8 mouse cellular contexts compared by ENCODE assay signal in the genomic region with DNA sequence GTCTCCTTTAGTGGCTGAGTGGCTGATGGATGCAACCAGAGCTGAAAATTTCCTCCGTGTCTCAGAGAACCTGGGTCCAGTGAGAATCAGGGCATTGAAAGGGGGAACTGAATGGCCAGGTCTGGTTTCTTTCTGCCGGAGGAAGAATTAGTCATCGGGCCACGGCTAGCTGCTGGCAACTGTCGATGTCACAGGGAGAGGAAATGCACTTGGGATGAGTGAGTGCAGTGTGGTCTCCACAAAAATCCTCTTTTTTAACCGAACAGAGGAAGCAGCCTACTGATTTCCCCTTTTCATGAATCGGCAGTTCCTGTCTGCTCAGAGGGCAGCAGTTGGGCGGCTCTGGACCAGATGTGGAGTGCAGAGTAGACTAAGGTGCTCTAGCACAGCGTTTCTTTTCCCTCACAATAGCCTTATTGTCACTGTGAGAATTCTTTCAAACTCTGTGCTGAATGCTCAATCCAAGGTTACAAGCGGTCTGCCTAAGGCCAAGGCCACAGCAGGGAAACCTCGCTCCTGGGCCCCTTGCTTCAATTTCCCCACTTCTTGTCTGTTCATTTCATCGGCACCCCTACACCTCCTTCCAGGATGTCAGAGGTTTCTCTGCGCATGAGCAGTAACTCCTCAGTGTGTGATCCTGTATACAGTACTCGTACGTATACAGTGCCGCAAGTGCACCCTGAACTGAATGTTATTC. TPM values are rescaled to one million over a fixed set of nuclear protein-coding genes. Genes with fewer than 3 reads are reported as not detected.
DNase-seq lines count a peak whose midpoint lies in the region; ATAC-seq and TF ChIP-seq lines count a peak whose summit lies in the region.

No protein-coding gene starts in this region.

- no peaks in the 10 kb centered on the region for H3K36me3 ChIP-seq in G1E (replicated peaks)
- H3K36me3 ChIP-seq in embryonic facial prominence, embryonic 14.5 days (ENCODE audit: control insufficient read depth, insufficient read depth, low read length), result no peaks in the 10 kb centered on the region
- H3K36me3 ChIP-seq in limb, embryonic 12.5 days, result no peaks in the 10 kb centered on the region

- H3K4me2 ChIP-seq in embryonic facial prominence, embryonic 14.5 days (ENCODE audit: low read depth, low read length), result peak overlapping the region; percentile 42
- H3K4me2 ChIP-seq in limb, embryonic 12.5 days, result peak overlapping the region; percentile 30

- peak; percentile 23 for DNase-seq in embryo, embryonic 10 days (ENCODE audit: low spot score)
- DNase-seq in embryo, embryonic 9.5 days (ENCODE audit: extremely low spot score), result no peak
- no peak for DNase-seq in G1E (ENCODE audit: low spot score)
- peak; percentile 56 for DNase-seq in embryonic facial prominence, embryonic 14.5 days (ENCODE audit: low spot score)
- peak; percentile 35 to 47 for DNase-seq in heart, postnatal 14 days
- peak; percentile 61 to 71 for DNase-seq in monocyte, adult 2 months (ENCODE audit: low read depth in 1 of 2, low spot score in 2 of 2)
- no peak for DNase-seq in ovary, postnatal 36 days (ENCODE audit: low spot score)

- peaks cover 9% of the 10 kb centered on the region for H3K4me1 ChIP-seq in G1E (ENCODE audit: insufficient read depth, low read depth, low read length)
- H3K4me1 ChIP-seq in embryonic facial prominence, embryonic 14.5 days (ENCODE audit: control insufficient read depth, insufficient read depth, low read length), result peaks cover 25% of the 10 kb centered on the region
- peaks cover 41% of the 10 kb centered on the region for H3K4me1 ChIP-seq in limb, embryonic 12.5 days (replicated peaks)

- 20% methylated on average over 16 of the region's 16 CpGs for WGBS in embryonic facial prominence, embryonic 14.5 days
- 35% methylated on average over 16 of the region's 16 CpGs for WGBS in limb, embryonic 12.5 days

- no peaks in the 10 kb centered on the region for H3K9me3 ChIP-seq in G1E (replicated peaks)
- peaks cover 8% of the 10 kb centered on the region; the same call in 1 of the 2 replicates for H3K9me3 ChIP-seq in embryonic facial prominence, embryonic 14.5 days (ENCODE audit: control insufficient read depth, low read length)
- H3K9me3 ChIP-seq in limb, embryonic 12.5 days, result peaks cover 6% of the 10 kb centered on the region; the same call in 1 of the 2 replicates

- intact Hi-C loops in heart, postnatal 14 days (cut with DNase I), result no loop called here

- TF ChIP-seq CTCF in G1E (IDR thresholded peaks at IDR 0.05; ENCODE audit: low read depth, low read length), result no peak

- H3K4me3 ChIP-seq in G1E (ENCODE audit: low read depth, low read length), result no peak overlapping the region
- peak overlapping the region; percentile 3; the same call in 1 of the 2 replicates for H3K4me3 ChIP-seq in embryonic facial prominence, embryonic 14.5 days (ENCODE audit: low read depth, low read length)
- no peak overlapping the region for H3K4me3 ChIP-seq in limb, embryonic 12.5 days (replicated peaks)

- peak; percentile 51 for ATAC-seq in G1E (ENCODE audit: extremely low read depth, insufficient number of reproducible peaks, low FRiP score, poor library complexity, severe bottlenecking)
- ATAC-seq in embryonic facial prominence, embryonic 14.5 days (ENCODE audit: low read depth), result peak; percentile 77; the same call in 1 of the 2 replicates
- ATAC-seq in limb, embryonic 12.5 days (ENCODE audit: insufficient number of reproducible peaks, insufficient read depth, low FRiP score, low TSS enrichment, low read depth), result 0 out of 2 replicates have a peak, but pooled peaks have one; percentile 16

- H3K9ac ChIP-seq in embryonic facial prominence, embryonic 14.5 days (ENCODE audit: low read depth, low read length), result 0 out of 2 replicates have a peak overlapping the region, but pooled peaks have one; percentile 26
- H3K9ac ChIP-seq in limb, embryonic 12.5 days (replicated peaks), result 0 out of 2 replicates have a peak overlapping the region, but pooled peaks have one; percentile 27

- H3K27me3 ChIP-seq in G1E (ENCODE audit: insufficient read depth, low read length), result peaks cover 34% of the 10 kb centered on the region
- no peaks in the 10 kb centered on the region for H3K27me3 ChIP-seq in embryonic facial prominence, embryonic 14.5 days (replicated peaks; ENCODE audit: control insufficient read depth, insufficient read depth, low read length)
- 0 out of 2 replicates have a peak, but pooled peaks cover 3% of the 10 kb centered on the region for H3K27me3 ChIP-seq in limb, embryonic 12.5 days

- peak overlapping the region; percentile 24; the same call in 1 of the 2 replicates for H3K27ac ChIP-seq in embryonic facial prominence, embryonic 14.5 days (replicated peaks; ENCODE audit: low read depth, low read length)
- peak overlapping the region; percentile 80 for H3K27ac ChIP-seq in limb, embryonic 12.5 days

RNA-seq across cellular contexts. Expression of a gene that starts 54.1 kb away (rescaled TPM):
- total RNA-seq in G1E (2014; fragmentation: Nextera tagmentation) (1.1 and 1.7 TPM in 2 replicates), G1E (2017) (2.3 and 2.9 TPM in 2 replicates)
- polyA plus RNA-seq in G1E (2012), result 2.2 and 2.3 TPM in 2 replicates
- 47.1 and 53.6 TPM in 2 replicates for polyA plus RNA-seq in embryonic facial prominence, embryonic 14.5 days (2014; fragmentation: Nextera tagmentation; extraction: Ambion mirVana)
- 10 to 100 TPM; 58.3 to 72.6 TPM for total RNA-seq in heart, postnatal 14 days (2021)
- 88.7 and 98.6 TPM in 2 replicates for polyA plus RNA-seq in limb, embryonic 12.5 days (2016; fragmentation: Nextera tagmentation; extraction: Ambion mirVana)

Comparison
In these comparisons a context has a peak if more than half of its experiments do, and no peak if none do; other contexts are left out.
1. DNase-seq: peak in embryo, embryonic 10 days (single experiment), embryonic facial prominence, embryonic 14.5 days (single experiment), heart, postnatal 14 days (2 of 2) and monocyte, adult 2 months (2 of 2); none in embryo, embryonic 9.5 days (single experiment), G1E (single experiment) and ovary, postnatal 36 days (single experiment).
2. ATAC-seq: peak in every context shown above with its lines; median percentile 77 in embryonic facial prominence, embryonic 14.5 days; 51 in G1E; 16 in limb, embryonic 12.5 days.
3. RNA of a gene that starts 54.1 kb away (polyA plus RNA-seq): 88.7 to 98.6 TPM in limb, embryonic 12.5 days and 47.1 to 53.6 TPM in embryonic facial prominence, embryonic 14.5 days; 2.2 to 2.3 TPM in G1E; every median in the first group is over 10 times any median in the second.